Mouse (Mus musculus) heart, postnatal 0 days (tissue): Measurements from ENCODE around the gene Macf1.

Experiments
- CTCF ChIP-seq: IDR thresholded peaks from 2 replicates; pipeline ENCODE4 v1.5.1; 2016; ENCODE audit warnings: antibody characterized with exemption, control low read depth, low read depth
- EP300 ChIP-seq: IDR thresholded peaks from 2 replicates; pipeline ENCODE4 v1.6.1; 2016; ENCODE audit warnings: antibody characterized with exemption, low read depth

DNA sequence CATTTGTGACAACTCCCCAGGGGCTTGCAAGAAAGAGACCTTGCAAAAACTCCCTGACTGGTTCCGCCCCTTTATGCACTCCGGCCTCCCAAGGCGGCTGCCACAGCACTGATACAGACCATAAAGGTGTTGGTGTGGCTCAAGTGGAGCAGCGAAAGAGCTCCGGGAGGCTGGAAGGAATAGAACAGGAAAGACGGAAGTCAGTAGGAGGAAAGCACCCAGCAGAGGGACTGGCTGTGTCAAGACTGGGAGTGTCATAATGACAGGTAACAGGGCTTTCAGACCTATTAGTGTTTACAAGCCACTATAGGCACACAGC lies 340.7 kb downstream of the Macf1 start:
- TF ChIP-seq CTCF (no peak), EP300 (no peak)
